Mouse (Mus musculus) forebrain, embryonic 16.5 days (tissue): ENCODE data around the gene Itk. TPM values are rescaled to one million over a fixed set of nuclear protein-coding genes. Genes with fewer than 3 reads are reported as not detected.
"Not testable (repeated sequence)": the region's sequence is repeated elsewhere in the genome, so short reads cannot be mapped to it uniquely, and the experiment has no call there.

ENCODE experiments used
- ATAC-seq: fragments of 200-750 bp; cut with Nextera tagmentation; 2 replicates; pipeline ENCODE4 v1.8.0; 2017; ENCODE audit warnings: mild to moderate bottlenecking, moderate library complexity
- H3K27ac ChIP-seq: fragments of 300-500 bp; sonication (generic); 2 replicates; pipeline ENCODE4 v1.5.1; 2014; ENCODE audit warnings: low read length, control low read depth
- H3K27me3 ChIP-seq: fragments of 300-500 bp; sonication (generic); replicated peaks from 2 replicates; pipeline ENCODE4 v1.6.1; 2014; ENCODE audit warnings: low read length; ENCODE audit not compliant: control insufficient read depth, insufficient read depth
- H3K36me3 ChIP-seq: fragments of 300-500 bp; sonication (generic); 2 replicates; pipeline ENCODE4 v1.6.1; 2014; ENCODE audit not compliant: control insufficient read depth, insufficient read depth
- H3K4me1 ChIP-seq: fragments of 300-500 bp; sonication (generic); replicated peaks from 2 replicates; pipeline ENCODE4 v1.6.1; 2014; ENCODE audit warnings: low read length; ENCODE audit not compliant: control insufficient read depth, insufficient read depth
- H3K4me2 ChIP-seq: fragments of 300-500 bp; sonication (generic); 2 replicates; pipeline ENCODE4 v1.6.1; 2014; ENCODE audit warnings: mild to moderate bottlenecking, low read length, control low read depth
- H3K4me3 ChIP-seq: fragments of 300-500 bp; sonication (generic); replicated peaks from 2 replicates; pipeline ENCODE4 v1.5.1; 2014; ENCODE audit warnings: mild to moderate bottlenecking, low read length, control low read depth
- H3K9ac ChIP-seq: fragments of 300-500 bp; sonication (generic); replicated peaks from 2 replicates; pipeline ENCODE4 v1.6.1; 2014; ENCODE audit warnings: low read depth, low read length, control low read depth
- H3K9me3 ChIP-seq: fragments of 300-500 bp; sonication (generic); 2 replicates; pipeline ENCODE4 v1.6.1; 2016; ENCODE audit warnings: low read length; ENCODE audit not compliant: control insufficient read depth
- WGBS: fragments of 180-500 bp; shearing (Covaris S2); extraction: QIAGEN DNeasy Blood & Tissue Kit; methylation state at CpG from one replicate; pipeline ENCODE4 v1.1.7; 2014; 5-methylcytosine and 5-hydroxymethylcytosine counted together
- polyA plus RNA-seq: library from polyadenylated mRNA; unstranded; fragments of >200 nt; fragmentation: Nextera tagmentation; extraction: Ambion mirVana; gene quantifications from 2 replicates; pipeline ENCODE4 v1.2.1, GENCODE M21; 2015

The Itk gene
- not detected in 2 replicates for polyA plus RNA-seq

GRCm38 (mm10) chr11:46389336-46390117, at the start of gene Itk:
TSS of gene Itk (minus strand) at chr11:46389515.
- no peaks in the 10 kb centered on the region for H3K9me3 ChIP-seq
- no peaks in the 10 kb centered on the region for H3K27me3 ChIP-seq
- no peak for ATAC-seq
- 88% methylated on average over 13 of the region's 13 CpGs for WGBS
- H3K27ac ChIP-seq: no peak within 1 kb of the TSS
- H3K36me3 ChIP-seq: no peaks in the 10 kb centered on the region
- no peak within 1 kb of the TSS for H3K4me2 ChIP-seq
- no peak within 1 kb of the TSS for H3K4me3 ChIP-seq
- H3K9ac ChIP-seq: no peak within 1 kb of the TSS
- no peaks in the 10 kb centered on the region for H3K4me1 ChIP-seq

- no peak for ATAC-seq
- no peaks in the 10 kb centered on the region for H3K9me3 ChIP-seq
- peak overlapping the region; percentile 90 for H3K4me3 ChIP-seq
- peaks cover 11% of the 10 kb centered on the region for H3K4me1 ChIP-seq
- H3K27ac ChIP-seq: no peak overlapping the region
- peak overlapping the region; percentile 91 for H3K4me2 ChIP-seq
- peak overlapping the region; percentile 86 for H3K9ac ChIP-seq
- peaks cover 5% of the 10 kb centered on the region for H3K36me3 ChIP-seq
- 1% methylated on average over 23 of the region's 23 CpGs for WGBS
- no peaks in the 10 kb centered on the region for H3K27me3 ChIP-seq
Measured at GRCm38 (mm10) chr11:46437459-46438000, 48.2 kb upstream of the Itk start.

- Histone ChIP-seq H3K27me3 (no peaks in the 10 kb centered on the region), H3K4me3 (peak within 1 kb of the TSS; percentile 90), H3K36me3 (peaks cover 5% of the 10 kb centered on the region), H3K4me1 (peaks cover 11% of the 10 kb centered on the region), H3K4me2 (peak within 1 kb of the TSS; percentile 91), H3K9ac (peak within 1 kb of the TSS; percentile 86), H3K27ac (peak within 1 kb of the TSS; percentile 84), H3K9me3 (no peaks in the 10 kb centered on the region)
- ATAC-seq: peak; percentile 100
- under 1% methylated on average over 58 of the region's 59 CpGs for WGBS
Measured at GRCm38 (mm10) chr11:46436760-46437458, 47.6 kb upstream of the Itk start, which contains the start of gene Med7. TSS of gene Med7 (plus strand) at chr11:46436925.

GRCm38 (mm10) chr11:46435363-46435762, 46.0 kb upstream of the Itk start:
- H3K27me3 ChIP-seq: no peaks in the 10 kb centered on the region
- H3K27ac ChIP-seq: no peak overlapping the region
- H3K4me2 ChIP-seq: no peak overlapping the region
- H3K9ac ChIP-seq: no peak overlapping the region
- H3K4me1 ChIP-seq: peaks cover 15% of the 10 kb centered on the region
- no peak for ATAC-seq
- H3K4me3 ChIP-seq: no peak overlapping the region
- no peaks in the 10 kb centered on the region for H3K9me3 ChIP-seq
- H3K36me3 ChIP-seq: no peaks in the 10 kb centered on the region

- ATAC-seq: peak; percentile 96
- Histone ChIP-seq H3K4me2 (no peak overlapping the region), H3K4me3 (no peak overlapping the region), H3K27ac (0 out of 2 replicates have a peak overlapping the region, but pooled peaks have one; percentile 15), H3K36me3 (no peaks in the 10 kb centered on the region), H3K4me1 (peaks cover 5% of the 10 kb centered on the region), H3K27me3 (no peaks in the 10 kb centered on the region), H3K9me3 (no peaks in the 10 kb centered on the region), H3K9ac (no peak overlapping the region)
- 20% methylated on average over 3 of the region's 3 CpGs for WGBS
Measured at GRCm38 (mm10) chr11:46431129-46431528, 41.8 kb upstream of the Itk start.

- WGBS: 92% methylated on average over 2 of the region's 2 CpGs
Measured at GRCm38 (mm10) chr11:46430123-46430522, 40.8 kb upstream of the Itk start.

GRCm38 (mm10) chr11:46428131-46428530, 38.8 kb upstream of the Itk start:
- not testable (repeated sequence) for H3K27ac ChIP-seq, H3K4me2 ChIP-seq, H3K9ac ChIP-seq, H3K36me3 ChIP-seq, H3K9me3 ChIP-seq, ATAC-seq, H3K4me3 ChIP-seq, H3K27me3 ChIP-seq, H3K4me1 ChIP-seq
- 28% methylated on average over 4 of the region's 4 CpGs for WGBS

More at GRCm38 (mm10) chr11:46430123-46430522, 40.8 kb upstream of the Itk start:
- H3K4me3 ChIP-seq: no peak overlapping the region
- no peak for ATAC-seq
- H3K9me3 ChIP-seq: no peaks in the 10 kb centered on the region
- no peak overlapping the region for H3K4me2 ChIP-seq
- H3K9ac ChIP-seq: no peak overlapping the region
- peaks cover 4% of the 10 kb centered on the region; the same call in 1 of the 2 replicates for H3K4me1 ChIP-seq
- no peaks in the 10 kb centered on the region for H3K36me3 ChIP-seq
- no peaks in the 10 kb centered on the region for H3K27me3 ChIP-seq
- no peak overlapping the region for H3K27ac ChIP-seq

- no peaks in the 10 kb centered on the region for H3K4me1 ChIP-seq
- H3K36me3 ChIP-seq: no peaks in the 10 kb centered on the region
- H3K4me3 ChIP-seq: no peak overlapping the region
- no peaks in the 10 kb centered on the region for H3K9me3 ChIP-seq
- H3K27me3 ChIP-seq: no peaks in the 10 kb centered on the region
- 82% methylated on average over 8 of the region's 8 CpGs for WGBS
- no peak overlapping the region for H3K4me2 ChIP-seq
- H3K27ac ChIP-seq: no peak overlapping the region
- no peak for ATAC-seq
- H3K9ac ChIP-seq: no peak overlapping the region
Measured at GRCm38 (mm10) chr11:46421086-46421888, 32.0 kb upstream of the Itk start.

- Histone ChIP-seq H3K27ac (no peak overlapping the region), H3K4me3 (no peak overlapping the region), H3K4me2 (no peak overlapping the region), H3K27me3 (no peaks in the 10 kb centered on the region), H3K4me1 (no peaks in the 10 kb centered on the region), H3K36me3 (no peaks in the 10 kb centered on the region), H3K9me3 (no peaks in the 10 kb centered on the region), H3K9ac (no peak overlapping the region)
- 88% methylated on average over 5 of the region's 5 CpGs for WGBS
- ATAC-seq: no peak
Measured at GRCm38 (mm10) chr11:46418860-46419259, 29.5 kb upstream of the Itk start.
